Mouse (Mus musculus) olfactory bulb, adult 2 months (tissue): ENCODE data around the gene Emc9.

Source experiments
- CTCF ChIP-seq: fragments of 200-500 bp; IDR thresholded peaks from 2 replicates; pipeline ENCODE4 v1.5.1; 2012; ENCODE audit warnings: low read depth, mild to moderate bottlenecking, low read length, moderate library complexity; ENCODE audit not compliant: insufficient read depth
- POLR2A ChIP-seq: fragments of 200-500 bp; IDR thresholded peaks from 2 replicates; pipeline ENCODE4 v1.6.1; 2012; ENCODE audit warnings: mild to moderate bottlenecking, low read depth, low read length, moderate library complexity; ENCODE audit not compliant: insufficient read depth

GRCm38 (mm10) chr14:55608339-55608738 is 23.2 kb upstream of the Emc9 start:
- no peak for TF ChIP-seq CTCF
- TF ChIP-seq POLR2A, result no peak
